Mouse (Mus musculus): Measurements from ENCODE around the gene Gm11077.

Gene Gm11077

GRCm38 (mm10) chr6:140729272-140729671 is at the start of gene Gm11077:
Gene Gm11077 (plus strand): TSS chr6:140729284.
- DNase-seq (ENCODE audit: low spot score in 2 of 2), result no peak

- DNase-seq (ENCODE audit: low spot score in 2 of 2), result no peak
Observed at GRCm38 (mm10) chr6:140680713-140681112, 48.4 kb upstream of the Gm11077 start.

- no peak for DNase-seq (ENCODE audit: low spot score in 2 of 2)
Observed at GRCm38 (mm10) chr6:140682829-140683228, 46.3 kb upstream of the Gm11077 start.

- no peak for DNase-seq (ENCODE audit: low spot score in 2 of 2)
Observed at GRCm38 (mm10) chr6:140684403-140684802, 44.7 kb upstream of the Gm11077 start.

- no peak for DNase-seq (ENCODE audit: low spot score in 2 of 2)
Observed at GRCm38 (mm10) chr6:140689617-140690404, 39.3 kb upstream of the Gm11077 start.

GRCm38 (mm10) chr6:140692160-140692559 is 36.9 kb upstream of the Gm11077 start:
- no peak for DNase-seq (ENCODE audit: low spot score in 2 of 2)

- no peak for DNase-seq (ENCODE audit: low spot score in 2 of 2)
Observed at GRCm38 (mm10) chr6:140696192-140696879, 32.7 kb upstream of the Gm11077 start.

- no peak for DNase-seq (ENCODE audit: low spot score in 2 of 2)
Observed at GRCm38 (mm10) chr6:140697994-140698393, 31.1 kb upstream of the Gm11077 start.

- DNase-seq (ENCODE audit: low spot score in 2 of 2), result no peak
Observed at GRCm38 (mm10) chr6:140698596-140698995, 30.5 kb upstream of the Gm11077 start.

GRCm38 (mm10) chr6:140701259-140701658 is 27.8 kb upstream of the Gm11077 start:
- no peak for DNase-seq (ENCODE audit: low spot score in 2 of 2)

- no peak for DNase-seq (ENCODE audit: low spot score in 2 of 2)
Observed at GRCm38 (mm10) chr6:140705132-140705531, 24.0 kb upstream of the Gm11077 start.

- no peak for DNase-seq (ENCODE audit: low spot score in 2 of 2)
Observed at GRCm38 (mm10) chr6:140706056-140706455, 23.0 kb upstream of the Gm11077 start.

GRCm38 (mm10) chr6:140708059-140708458 is 21.0 kb upstream of the Gm11077 start:
- DNase-seq (ENCODE audit: low spot score in 2 of 2), result no peak

GRCm38 (mm10) chr6:140709415-140710107 is 19.5 kb upstream of the Gm11077 start:
- DNase-seq (ENCODE audit: low spot score in 2 of 2), result no peak

- peak; percentile 66 to 67 for DNase-seq (ENCODE audit: low spot score in 2 of 2)
Observed at GRCm38 (mm10) chr6:140712754-140713153, 16.3 kb upstream of the Gm11077 start.

GRCm38 (mm10) chr6:140714905-140715365 is 14.1 kb upstream of the Gm11077 start:
- DNase-seq (ENCODE audit: low spot score in 2 of 2), result peak; percentile 59 to 67

GRCm38 (mm10) chr6:140722058-140722457 is 7.0 kb upstream of the Gm11077 start:
- no peak for DNase-seq (ENCODE audit: low spot score in 2 of 2)

- DNase-seq (ENCODE audit: low spot score in 2 of 2), result no peak
Observed at GRCm38 (mm10) chr6:140730669-140731401, 1.8 kb downstream of the Gm11077 start.

- no peak for DNase-seq (ENCODE audit: low spot score in 2 of 2)
Observed at GRCm38 (mm10) chr6:140731402-140731730, 2.3 kb downstream of the Gm11077 start.

- no peak for DNase-seq (ENCODE audit: low spot score in 2 of 2)
Observed at GRCm38 (mm10) chr6:140732971-140733640, 4.0 kb downstream of the Gm11077 start.

GRCm38 (mm10) chr6:140733641-140733986 is 4.5 kb downstream of the Gm11077 start:
- DNase-seq (ENCODE audit: low spot score in 2 of 2), result no peak

All from frontal cortex, postnatal 25 days (tissue).